Mouse (Mus musculus): Measurements from ENCODE around the gene Fdps.

DNA sequence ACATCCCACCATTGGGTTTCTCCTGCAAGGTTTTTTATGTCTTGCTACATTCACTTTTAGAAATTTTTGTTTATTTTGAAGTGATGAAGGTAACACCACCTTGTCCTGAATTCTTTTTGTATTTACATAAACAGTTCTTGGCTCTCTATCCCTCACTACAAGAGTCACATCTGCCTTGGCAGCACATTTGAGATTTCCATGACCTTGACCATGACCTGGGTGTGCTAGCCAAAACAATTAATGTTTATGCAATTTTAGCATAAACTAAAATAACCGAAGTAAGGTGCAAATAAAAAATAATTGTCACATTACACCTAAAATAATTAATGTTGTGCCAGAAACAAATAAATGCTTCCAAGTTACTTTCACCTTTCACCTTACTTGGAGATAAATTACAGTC is 6.4 kb upstream of the Fdps start:
- no peak for TF ChIP-seq POLR2A (IDR thresholded peaks at IDR 0.05; ENCODE audit: borderline replicate concordance, low read depth, low read length)
- no peak for TF ChIP-seq CTCF (IDR thresholded peaks at IDR 0.05; ENCODE audit: low read depth, low read length)

All from bone marrow macrophage, adult 2 months (primary cell).